Mouse (Mus musculus): ENCODE measurements around the gene Lekr1. TPM values are rescaled to one million over a fixed set of nuclear protein-coding genes. Genes with fewer than 3 reads are reported as not detected.

Gene Lekr1
- total and polyA plus RNA-seq, 2 experiments from 2014 or later = 5.6 to 9.1 TPM

DNA sequence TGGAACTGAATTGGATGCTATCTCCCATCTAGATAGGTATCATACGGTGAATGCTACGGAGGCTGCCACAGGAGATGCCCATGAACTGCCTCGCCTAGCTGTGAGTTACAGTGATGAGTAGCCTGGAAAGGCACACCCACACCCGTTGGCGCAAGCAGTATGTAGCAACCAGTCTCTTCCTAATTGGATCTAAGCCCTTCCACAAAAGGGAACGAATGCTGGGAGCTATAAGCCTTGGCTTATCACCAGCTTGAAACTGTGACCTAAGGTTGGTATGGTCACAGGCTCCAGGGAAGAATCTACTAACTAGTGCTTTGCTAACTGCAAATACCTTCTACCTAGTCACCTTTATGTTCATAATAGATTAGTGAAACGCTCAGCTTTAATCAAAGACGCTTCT is 175.1 kb downstream of the Lekr1 start:
- peaks cover 28% of the 10 kb centered on the region for H3K4me1 ChIP-seq (ENCODE audit: control insufficient read depth, insufficient read depth)
- H3K36me3 ChIP-seq (replicated peaks; ENCODE audit: control insufficient read depth, insufficient read depth, low read length) = no peaks in the 10 kb centered on the region
- no peak overlapping the region for H3K9ac ChIP-seq (replicated peaks; ENCODE audit: low read depth, low read length)
- H3K27ac ChIP-seq (ENCODE audit: low read depth) = no peak overlapping the region
- ATAC-seq (ENCODE audit: insufficient read depth, low read depth) = no peak
- 79% methylated on average over 8 of the region's 8 CpGs for WGBS
- no peak for DNase-seq (ENCODE audit: low spot score)
- no peak overlapping the region for H3K4me2 ChIP-seq (ENCODE audit: low read depth, low read length)
- H3K27me3 ChIP-seq (ENCODE audit: control insufficient read depth, insufficient read depth, low read length) = no peaks in the 10 kb centered on the region
- no peak for TF ChIP-seq EP300 (IDR thresholded peaks at IDR 0.05; ENCODE audit: low read depth)
- no peak overlapping the region for H3K4me3 ChIP-seq (ENCODE audit: low read depth, low read length)
- no peaks in the 10 kb centered on the region for H3K9me3 ChIP-seq (replicated peaks; ENCODE audit: control insufficient read depth, low read length)

DNA sequence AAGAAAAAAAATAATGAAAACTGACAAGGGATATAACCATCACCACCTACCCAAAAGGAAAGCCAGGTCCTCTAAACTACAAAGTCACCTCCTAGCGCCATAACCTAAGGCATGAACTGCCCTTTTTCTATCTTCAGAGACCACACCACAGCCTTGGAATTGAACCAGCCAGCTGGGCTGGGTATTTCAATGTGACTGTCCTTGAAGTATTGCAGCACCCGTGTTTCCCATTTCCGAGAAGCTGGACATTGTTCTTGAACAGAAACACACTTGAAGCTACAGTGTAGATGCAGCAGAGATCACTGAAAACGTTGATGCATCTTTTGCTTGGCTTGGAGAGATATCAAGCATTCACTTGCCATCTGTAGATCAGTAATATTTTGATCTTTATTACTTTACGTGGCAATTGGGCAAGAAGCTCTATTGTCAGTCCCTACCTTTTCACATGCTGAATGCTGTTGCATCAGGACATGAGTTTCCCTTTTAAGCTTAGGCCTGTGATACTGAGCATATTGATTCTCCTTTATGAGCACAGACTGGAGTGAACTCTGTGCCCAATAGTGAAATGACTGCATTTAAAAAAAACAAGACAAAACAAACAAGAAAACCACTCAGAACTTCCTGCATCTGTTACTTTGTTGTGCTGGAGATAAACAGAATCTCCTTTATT is 176.6 kb downstream of the Lekr1 start:
- Histone ChIP-seq H3K36me3 (replicated peaks; ENCODE audit: control insufficient read depth, insufficient read depth, low read length) (no peaks in the 10 kb centered on the region), H3K9me3 (replicated peaks; ENCODE audit: control insufficient read depth, low read length) (no peaks in the 10 kb centered on the region), H3K4me2 (ENCODE audit: low read depth, low read length) (no peak overlapping the region), H3K4me3 (ENCODE audit: low read depth, low read length) (no peak overlapping the region), H3K9ac (replicated peaks; ENCODE audit: low read depth, low read length) (no peak overlapping the region), H3K27ac (ENCODE audit: low read depth) (no peak overlapping the region), H3K27me3 (ENCODE audit: control insufficient read depth, insufficient read depth, low read length) (no peaks in the 10 kb centered on the region), H3K4me1 (ENCODE audit: control insufficient read depth, insufficient read depth) (peaks cover 34% of the 10 kb centered on the region)
- no peak for ATAC-seq (ENCODE audit: insufficient read depth, low read depth)
- TF ChIP-seq EP300 (IDR thresholded peaks at IDR 0.05; ENCODE audit: low read depth) (no peak), CTCF (IDR thresholded peaks at IDR 0.05; ENCODE audit: low read depth) (no peak)
- DNase-seq (ENCODE audit: low spot score) = no peak
- 43% methylated on average over 5 of the region's 5 CpGs for WGBS

- Histone ChIP-seq H3K9me3 (replicated peaks; ENCODE audit: control insufficient read depth, low read length) (no peaks in the 10 kb centered on the region), H3K36me3 (replicated peaks; ENCODE audit: control insufficient read depth, insufficient read depth, low read length) (no peaks in the 10 kb centered on the region), H3K27me3 (ENCODE audit: control insufficient read depth, insufficient read depth, low read length) (no peaks in the 10 kb centered on the region), H3K4me1 (ENCODE audit: control insufficient read depth, insufficient read depth) (peaks cover 34% of the 10 kb centered on the region), H3K4me3 (ENCODE audit: low read depth, low read length) (no peak overlapping the region), H3K4me2 (ENCODE audit: low read depth, low read length) (no peak overlapping the region), H3K9ac (replicated peaks; ENCODE audit: low read depth, low read length) (no peak overlapping the region), H3K27ac (ENCODE audit: low read depth) (0 out of 2 replicates have a peak overlapping the region, but pooled peaks have one; percentile 21)
- WGBS = 12% methylated on average over 4 of the region's 4 CpGs
- ATAC-seq (ENCODE audit: insufficient read depth, low read depth) (no peak), DNase-seq (ENCODE audit: low spot score) (no peak)
- TF ChIP-seq CTCF (IDR thresholded peaks at IDR 0.05; ENCODE audit: low read depth) (no peak), EP300 (IDR thresholded peaks at IDR 0.05; ENCODE audit: low read depth) (no peak)
These were observed 177.1 kb downstream of the Lekr1 start for GRCm38 (mm10) chr3:65843185-65843552.

DNA sequence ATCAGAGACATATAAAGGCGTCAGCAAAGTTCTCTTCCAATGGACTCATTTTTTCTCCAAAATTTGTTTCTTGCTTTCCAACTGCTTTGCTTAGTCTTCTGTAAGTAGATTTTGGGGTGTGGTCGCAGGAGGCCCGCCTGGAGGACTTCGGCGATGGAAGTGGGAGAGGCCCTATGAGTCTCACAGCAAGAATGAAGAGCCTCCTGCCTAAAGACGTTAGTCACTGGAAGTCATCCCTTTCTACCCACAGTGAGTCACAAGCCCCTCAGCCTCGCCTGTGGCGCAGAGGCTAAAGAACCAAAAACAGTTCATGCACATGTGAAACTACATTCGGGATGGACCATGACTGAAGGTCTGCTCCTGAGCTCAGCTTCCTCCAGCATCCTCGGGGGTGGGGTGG is 178.3 kb downstream of the Lekr1 start:
- no peak for DNase-seq (ENCODE audit: low spot score)
- H3K9me3 ChIP-seq (replicated peaks; ENCODE audit: control insufficient read depth, low read length) = no peaks in the 10 kb centered on the region
- H3K27me3 ChIP-seq (ENCODE audit: control insufficient read depth, insufficient read depth, low read length) = no peaks in the 10 kb centered on the region
- no peak overlapping the region; the same call in 1 of the 2 replicates for H3K27ac ChIP-seq (ENCODE audit: low read depth)
- peaks cover 34% of the 10 kb centered on the region for H3K4me1 ChIP-seq (ENCODE audit: control insufficient read depth, insufficient read depth)
- no peak overlapping the region for H3K9ac ChIP-seq (replicated peaks; ENCODE audit: low read depth, low read length)
- TF ChIP-seq EP300 (IDR thresholded peaks at IDR 0.05; ENCODE audit: low read depth) (no peak), CTCF (IDR thresholded peaks at IDR 0.05; ENCODE audit: low read depth) (no peak)
- H3K36me3 ChIP-seq (replicated peaks; ENCODE audit: control insufficient read depth, insufficient read depth, low read length) = no peaks in the 10 kb centered on the region
- no peak overlapping the region for H3K4me3 ChIP-seq (ENCODE audit: low read depth, low read length)
- ATAC-seq (ENCODE audit: insufficient read depth, low read depth) = no peak
- no peak overlapping the region for H3K4me2 ChIP-seq (ENCODE audit: low read depth, low read length)
- WGBS = 88% methylated on average over 10 of the region's 10 CpGs

GRCm38 (mm10) chr3:65844851-65845552 is 179.0 kb downstream of the Lekr1 start:
- no peak overlapping the region for H3K4me3 ChIP-seq (ENCODE audit: low read depth, low read length)
- H3K4me2 ChIP-seq (ENCODE audit: low read depth, low read length) = no peak overlapping the region
- DNase-seq (ENCODE audit: low spot score) = peak; percentile 69
- H3K36me3 ChIP-seq (replicated peaks; ENCODE audit: control insufficient read depth, insufficient read depth, low read length) = no peaks in the 10 kb centered on the region
- TF ChIP-seq EP300 (IDR thresholded peaks at IDR 0.05; ENCODE audit: low read depth) = no peak
- TF ChIP-seq CTCF (IDR thresholded peaks at IDR 0.05; ENCODE audit: low read depth) = no peak
- 22% methylated on average over 8 of the region's 8 CpGs for WGBS
- peak overlapping the region; percentile 74 for H3K27ac ChIP-seq (ENCODE audit: low read depth)
- peaks cover 34% of the 10 kb centered on the region for H3K4me1 ChIP-seq (ENCODE audit: control insufficient read depth, insufficient read depth)
- no peak overlapping the region for H3K9ac ChIP-seq (replicated peaks; ENCODE audit: low read depth, low read length)
- ATAC-seq (ENCODE audit: insufficient read depth, low read depth) = peak; percentile 83
- H3K9me3 ChIP-seq (replicated peaks; ENCODE audit: control insufficient read depth, low read length) = no peaks in the 10 kb centered on the region
- H3K27me3 ChIP-seq (ENCODE audit: control insufficient read depth, insufficient read depth, low read length) = no peaks in the 10 kb centered on the region

All from heart, postnatal 0 days (tissue).